Mouse (Mus musculus) left cerebral cortex, postnatal 14 days (tissue): Measurements from ENCODE around the gene Birc6. TPM values are rescaled to one million over a fixed set of nuclear protein-coding genes. Genes with fewer than 3 reads are reported as not detected.

Experiments
- DNase-seq, 2 experiments: peaks; one replicate each; pipeline ENCODE4 v3.0.0; 2021 to 2022; ENCODE audit warnings: low spot score in 2 of 2, mixed read lengths in 1 of 2
- intact Hi-C: fragments of 180-260 bp; cut with DNase I; formaldehyde crosslinking; loops from one replicate; pipeline ENCODE4 v1.15.1; 2025
- long read RNA-seq, 2 experiments: library from polyadenylated mRNA; stranded (forward); transcript quantifications; one replicate each; pipeline ENCODE4 v2.0.0; 2021
- total RNA-seq, 2 experiments: library from RNA; stranded (reverse); gene quantifications; 2 replicates each; pipeline ENCODE4 v1.2.3; 2021

Gene Birc6
- total RNA-seq, result 100 to 1,000 TPM; 152 TPM
- long read RNA-seq, experiment 1, partial matches to known transcripts, result 3 of 5 reads
- long read RNA-seq, experiment 1, other reads (novel, unspliced or antisense), result 1 of 5 reads
- long read RNA-seq, experiment 2, partial matches to known transcripts, result 1 of 3 reads
- long read RNA-seq, experiment 2, other reads (novel, unspliced or antisense), result 2 of 3 reads

DNA sequence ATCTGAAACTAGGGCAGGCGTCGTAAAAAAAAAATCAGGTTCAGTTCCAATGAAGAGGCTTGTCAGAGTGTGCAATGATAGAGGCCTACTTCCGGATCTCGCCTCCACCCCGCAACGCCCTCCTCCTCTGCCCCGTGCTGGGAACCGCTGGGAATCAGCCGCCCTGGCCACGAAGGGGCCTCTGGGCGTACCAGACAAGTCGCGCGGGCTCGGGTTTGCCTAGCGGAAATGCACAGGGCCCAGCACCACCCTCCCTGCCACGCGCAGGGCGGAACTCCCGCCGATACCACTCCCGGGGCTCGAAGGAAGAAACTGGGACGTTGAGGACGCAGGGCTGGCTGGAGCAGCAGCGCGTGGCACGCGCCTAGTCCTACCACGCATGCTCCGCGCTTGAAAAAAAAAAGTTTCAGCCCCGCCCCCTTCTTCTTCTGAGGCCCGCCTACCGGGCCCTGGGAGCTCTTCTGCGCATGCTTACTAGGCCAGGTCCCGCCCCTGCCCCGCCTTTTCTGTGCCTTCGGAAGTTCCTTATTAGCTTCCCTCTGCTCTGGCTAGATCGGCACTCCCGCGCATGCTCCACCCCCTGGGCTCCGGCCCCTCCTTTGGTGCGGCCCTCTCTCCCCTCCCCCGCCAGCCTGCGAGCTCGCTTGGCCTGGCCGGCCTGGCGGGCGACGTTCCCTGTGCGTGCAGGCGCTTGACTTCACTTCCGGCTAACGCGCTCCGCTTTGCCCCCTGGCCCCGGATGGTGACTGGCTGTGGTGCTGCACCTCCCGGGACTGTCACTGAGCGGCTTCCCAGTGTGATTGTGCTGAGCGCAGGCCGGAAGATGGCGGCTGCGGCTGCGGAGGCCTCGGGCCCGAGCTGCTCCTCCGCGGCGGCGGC is at the start of gene Birc6:
Gene Birc6 (plus strand): TSS at position 567 of the 879 bp plus-strand sequence.
- intact Hi-C loops, result loop anchor here (5.0 kb wide), 1 partner anchor 36 kb away; no protein-coding TSS in a partner anchor
- peak; percentile 100 for DNase-seq

GRCm38 (mm10) chr17:74480361-74481069 is 47.6 kb upstream of the Birc6 start:
- DNase-seq, result no peak
- intact Hi-C loops, result no loop called here

DNA sequence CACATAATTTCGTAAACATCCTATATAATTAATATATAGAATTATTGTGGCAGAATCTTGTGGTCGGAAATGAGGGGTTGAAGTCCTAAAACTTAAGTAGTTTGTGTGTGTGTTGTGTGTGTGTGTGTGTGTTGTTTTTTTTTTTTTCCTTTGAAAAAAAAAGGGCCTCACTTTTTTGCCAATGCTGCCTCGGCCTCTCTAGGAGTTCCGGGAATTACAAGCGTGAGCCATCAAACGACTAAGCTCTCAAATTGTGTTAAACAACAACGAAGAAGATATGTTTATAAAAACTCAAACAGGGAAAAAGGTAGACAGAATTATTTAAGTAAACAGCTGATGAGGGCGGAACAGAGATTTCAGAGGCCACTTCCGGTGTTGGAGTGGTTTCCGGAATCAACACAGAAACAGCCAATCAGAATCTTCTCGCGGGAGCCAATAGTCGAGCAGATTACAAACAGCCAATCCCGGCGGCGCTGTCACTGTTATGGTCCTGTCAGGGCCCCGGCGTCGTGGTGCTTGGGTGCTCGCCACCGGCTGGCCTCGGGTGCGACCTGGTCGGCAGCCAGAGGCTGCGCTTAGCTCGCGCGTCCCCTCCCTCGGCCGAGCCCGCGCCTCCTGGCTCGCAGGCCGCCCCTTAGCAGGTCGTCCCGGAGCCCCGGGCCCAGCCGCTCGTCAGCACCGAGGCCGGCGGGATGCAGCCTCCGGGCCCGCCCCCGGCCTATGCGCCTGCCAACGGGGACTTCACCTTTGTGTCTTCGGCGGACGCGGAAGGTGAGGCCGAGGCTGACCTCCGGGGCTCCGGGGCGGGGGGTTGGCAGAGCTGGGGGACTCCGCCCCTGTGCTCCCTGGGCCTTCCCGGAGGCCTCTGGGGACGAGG is 38.8 kb upstream of the Birc6 start, which contains the start of gene Yipf4:
Gene Yipf4 (plus strand): TSS at position 470 of the 877 bp plus-strand sequence.
- intact Hi-C loops, result no loop called here
- peak; percentile 99 for DNase-seq

- intact Hi-C loops, result loop anchor here (5.0 to 10.0 kb wide), 2 partner anchors 37 to 115 kb away; partner anchors contain the start of gene Birc6
- no peak for DNase-seq
These were observed 38.2 kb upstream of the Birc6 start for GRCm38 (mm10) chr17:74489901-74490220.

DNA sequence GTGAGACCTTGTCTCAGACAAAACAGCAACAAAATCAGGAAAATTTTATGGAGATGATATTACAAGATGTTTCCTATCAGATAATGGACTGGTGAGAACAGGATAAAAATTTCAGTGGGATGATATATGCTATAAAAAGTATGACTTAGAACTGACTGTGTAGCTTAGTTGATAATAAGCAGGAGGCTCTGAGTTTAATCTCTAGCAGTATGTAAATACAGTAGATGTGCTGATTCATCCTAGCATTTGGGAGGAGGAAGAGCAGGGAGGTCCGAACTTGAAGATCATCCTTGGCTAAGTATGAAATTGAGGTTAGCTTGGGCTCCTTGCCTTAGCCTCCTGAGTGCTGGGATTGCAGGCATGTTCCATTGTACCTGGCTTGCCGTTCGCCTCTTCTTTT is 36.5 kb upstream of the Birc6 start:
- intact Hi-C loops, result loop anchor here (5.0 to 10.0 kb wide), 2 partner anchors 36 to 113 kb away; partner anchors contain the start of gene Birc6
- DNase-seq, result no peak

DNA sequence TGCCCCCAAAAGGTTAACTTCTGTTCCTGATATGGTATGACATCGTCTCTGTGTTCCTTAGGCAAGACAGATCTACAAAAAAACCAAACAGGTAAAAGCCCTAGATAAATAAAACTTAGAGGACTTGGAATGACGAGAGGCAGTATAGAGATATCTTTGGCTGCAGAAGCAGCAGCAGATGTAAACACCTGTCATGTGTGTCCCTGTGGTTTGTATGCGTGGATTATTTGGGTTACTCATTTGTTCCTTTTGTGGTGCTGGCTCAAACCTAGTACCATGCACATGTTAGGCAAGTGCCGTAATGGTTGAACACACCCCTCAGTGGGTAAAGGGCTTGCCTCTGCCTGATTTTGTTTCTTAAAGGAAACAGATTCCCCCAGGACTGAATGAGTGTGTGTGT is 27.9 kb upstream of the Birc6 start:
- DNase-seq, result no peak
- intact Hi-C loops, result no loop called here

DNA sequence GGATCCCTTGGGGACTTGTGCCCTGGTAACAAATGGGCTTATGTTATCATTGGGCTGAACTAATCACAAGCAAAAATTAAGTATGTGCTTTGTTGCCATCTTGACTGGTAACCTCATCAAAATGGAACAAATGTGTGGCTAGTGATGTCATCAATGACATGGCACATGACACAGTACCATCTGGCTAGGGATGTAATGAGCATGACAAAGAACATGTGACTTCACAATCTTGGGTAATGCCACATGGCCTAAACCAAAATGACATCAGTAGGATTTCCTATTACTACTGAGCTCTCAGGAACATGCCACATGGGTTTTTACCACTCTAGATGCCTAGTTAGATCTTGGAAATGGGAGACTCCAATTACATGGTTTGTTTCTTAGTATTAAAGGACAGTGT is 27.0 kb upstream of the Birc6 start:
- intact Hi-C loops, result no loop called here
- DNase-seq, result no peak

DNA sequence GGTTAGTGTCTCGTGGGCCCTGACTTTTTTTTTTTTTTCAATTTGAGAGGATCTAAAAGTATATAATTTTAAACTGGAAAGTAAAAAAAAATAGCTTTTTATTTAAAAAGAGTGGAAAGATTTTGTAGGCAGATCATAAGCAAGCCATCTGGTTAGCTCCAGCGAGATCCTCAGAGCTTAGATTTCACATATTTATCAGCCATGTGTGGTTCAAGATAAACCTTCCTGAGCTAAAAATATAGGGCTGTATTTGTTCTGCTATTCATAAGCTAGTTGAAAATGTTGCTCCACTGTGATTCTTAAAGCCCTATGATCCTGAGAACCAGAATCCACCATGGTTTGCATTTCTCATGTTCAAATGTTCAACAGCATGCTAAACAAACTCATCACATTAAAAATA is 20.2 kb upstream of the Birc6 start:
- DNase-seq, result peak; percentile 33 to 68
- intact Hi-C loops, result no loop called here

DNA sequence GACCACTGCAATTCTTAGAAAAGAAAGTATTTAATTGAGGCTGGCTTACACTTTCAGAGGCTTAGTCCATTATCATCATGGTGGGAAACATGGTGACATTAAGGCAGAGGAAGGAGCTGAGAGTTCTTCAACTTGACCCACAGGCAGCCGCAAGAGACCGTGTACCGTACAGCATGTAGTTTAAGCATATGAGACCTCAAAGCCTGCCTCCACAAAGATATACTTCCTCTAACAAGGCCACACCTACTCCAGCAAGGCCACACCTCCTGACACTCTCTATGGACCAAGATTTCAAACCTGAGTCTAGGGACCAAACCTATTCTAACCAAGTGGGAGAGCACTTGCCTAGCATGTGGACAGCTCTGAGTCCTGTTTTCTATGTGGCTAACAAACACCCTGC is 19.5 kb upstream of the Birc6 start:
- no peak for DNase-seq
- intact Hi-C loops, result no loop called here

DNA sequence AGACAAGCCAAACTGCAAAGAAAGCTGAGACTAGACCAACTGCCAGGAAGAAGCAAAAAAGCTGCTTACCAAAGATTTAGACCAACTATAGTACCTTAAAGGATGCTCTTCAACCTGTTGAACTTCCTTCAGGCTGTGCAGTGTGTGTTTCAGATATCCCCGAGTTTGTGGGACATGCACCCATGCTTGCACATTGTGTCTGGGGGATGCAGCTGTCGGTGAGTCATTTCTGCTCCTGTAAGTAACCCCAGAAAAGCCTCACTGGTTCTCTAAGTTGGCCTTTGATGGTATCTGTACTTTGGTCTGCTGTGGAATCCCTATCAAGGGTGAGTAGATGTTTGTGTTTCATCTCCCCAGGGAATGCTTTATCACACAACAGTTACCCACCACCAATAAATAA is 15.8 kb upstream of the Birc6 start:
- DNase-seq, result no peak
- intact Hi-C loops, result no loop called here

GRCm38 (mm10) chr17:74522797-74523723 is 5.0 kb upstream of the Birc6 start:
- DNase-seq, result no peak
- intact Hi-C loops, result no loop called here

GRCm38 (mm10) chr17:74526117-74526516 is 2.0 kb upstream of the Birc6 start:
- DNase-seq, result no peak
- intact Hi-C loops, result loop anchor here (5.0 kb wide), 1 partner anchor 34 kb away; no protein-coding TSS in a partner anchor

GRCm38 (mm10) chr17:74526806-74527653 is 1.1 kb upstream of the Birc6 start:
- intact Hi-C loops, result loop anchor here (5.0 kb wide), 1 partner anchor 35 kb away; no protein-coding TSS in a partner anchor
- peak in 1 of 2 experiments; percentile 5 for DNase-seq

DNA sequence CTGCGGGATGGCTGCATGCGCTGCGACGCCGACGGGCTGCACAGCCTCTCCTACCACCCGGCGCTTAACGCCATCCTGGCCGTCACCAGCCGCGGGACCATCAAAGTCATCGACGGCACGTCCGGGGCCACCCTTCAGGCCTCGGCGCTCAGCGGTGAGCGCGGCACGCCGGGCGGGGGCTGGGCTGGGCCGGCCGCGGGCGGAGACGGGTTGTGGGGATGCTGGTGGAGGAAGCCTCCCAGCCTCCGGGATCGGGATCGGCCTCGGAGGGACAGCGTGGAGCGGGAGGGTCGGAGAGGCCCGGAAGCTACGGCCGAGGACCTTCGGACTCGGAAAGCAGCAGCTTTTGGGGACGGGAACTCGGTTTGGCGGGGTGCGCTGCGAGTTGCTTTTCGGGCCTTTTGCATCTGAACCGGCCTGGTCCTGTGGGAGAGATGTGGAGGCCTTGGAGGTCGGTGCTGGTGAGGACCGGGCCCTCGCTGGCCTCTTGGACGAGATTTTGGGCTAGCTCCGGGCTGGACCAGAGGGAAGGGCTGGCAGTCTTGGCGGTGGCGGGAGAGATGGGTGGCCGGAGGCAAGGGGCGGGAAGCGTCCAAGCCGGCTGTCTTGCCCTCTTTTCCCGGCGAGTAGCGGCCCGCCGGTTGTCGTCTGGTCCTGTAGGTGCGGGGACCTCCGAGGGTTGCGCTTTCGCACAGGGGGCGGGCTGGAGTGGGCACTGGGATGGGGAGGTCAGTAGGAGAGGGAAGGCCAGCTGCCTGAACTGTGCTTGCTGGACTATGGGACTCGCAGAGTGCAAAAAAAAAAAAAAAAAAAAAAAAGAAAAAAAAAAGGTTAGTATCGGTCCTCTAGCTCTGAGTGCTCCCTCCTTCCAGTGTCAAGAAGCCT is 795 bp downstream of the Birc6 start:
- peak in 1 of 2 experiments; percentile 23 for DNase-seq
- intact Hi-C loops, result loop anchor here (5.0 kb wide), 1 partner anchor 37 kb away; no protein-coding TSS in a partner anchor

DNA sequence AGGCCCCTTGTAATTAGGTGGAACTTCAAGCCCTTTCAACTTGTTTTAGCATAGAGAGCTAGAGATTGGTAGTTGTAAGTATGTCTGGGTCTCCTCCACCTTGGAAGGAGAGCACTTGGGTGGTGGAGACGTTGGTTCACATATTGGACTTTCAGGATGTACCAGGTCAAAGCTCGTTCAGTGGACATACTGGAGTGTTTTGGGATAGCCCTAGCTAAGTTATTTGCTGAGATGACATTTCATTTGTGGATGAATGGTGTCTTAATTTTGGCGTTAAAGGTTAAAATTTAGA is 1.4 kb downstream of the Birc6 start:
- no peak for DNase-seq
- intact Hi-C loops, result loop anchor here (5.0 kb wide), 1 partner anchor 37 kb away; no protein-coding TSS in a partner anchor

GRCm38 (mm10) chr17:74534971-74535370 is 6.9 kb downstream of the Birc6 start:
- intact Hi-C loops, result no loop called here
- no peak for DNase-seq
